Mouse (Mus musculus) heart, embryonic 16.5 days (tissue): Measurements from ENCODE around the gene Olfr55. TPM values are rescaled to one million over a fixed set of nuclear protein-coding genes. Genes with fewer than 3 reads are reported as not detected.
"Not testable (repeated sequence)": the region's sequence is repeated elsewhere in the genome, so short reads cannot be mapped to it uniquely, and the experiment has no call there.

ENCODE experiments used
- ATAC-seq: fragments of 200-750 bp; cut with Nextera tagmentation; replicated peaks from 2 replicates; pipeline ENCODE4 v1.8.0; 2017; ENCODE audit warnings: moderate number of reproducible peaks; ENCODE audit not compliant: insufficient read depth, low FRiP score; ENCODE audit errors: extremely low read depth
- H3K27ac ChIP-seq: fragments of 300-500 bp; sonication (generic); 2 replicates; pipeline ENCODE4 v1.5.1; 2014; ENCODE audit warnings: mild to moderate bottlenecking, low read length, control low read depth, moderate library complexity
- H3K27me3 ChIP-seq: fragments of 300-500 bp; sonication (generic); 2 replicates; pipeline ENCODE4 v1.6.1; 2014; ENCODE audit warnings: low read length, mixed read lengths; ENCODE audit not compliant: control insufficient read depth, insufficient read depth
- H3K36me3 ChIP-seq: fragments of 300-500 bp; sonication (generic); 2 replicates; pipeline ENCODE4 v1.6.1; 2014; ENCODE audit not compliant: control insufficient read depth, insufficient read depth
- H3K4me1 ChIP-seq: fragments of 300-500 bp; sonication (generic); 2 replicates; pipeline ENCODE4 v1.6.1; 2014; ENCODE audit warnings: low read length, mixed read lengths; ENCODE audit not compliant: control insufficient read depth, insufficient read depth
- H3K4me2 ChIP-seq: fragments of 300-500 bp; sonication (generic); 2 replicates; pipeline ENCODE4 v1.6.1; 2014; ENCODE audit warnings: low read depth, mild to moderate bottlenecking, control low read depth, low read length
- H3K4me3 ChIP-seq: fragments of 300-500 bp; sonication (generic); 2 replicates; pipeline ENCODE4 v1.5.1; 2014; ENCODE audit warnings: mild to moderate bottlenecking, control low read depth, low read length
- H3K9ac ChIP-seq: fragments of 300-500 bp; sonication (generic); 2 replicates; pipeline ENCODE4 v1.6.1; 2014; ENCODE audit warnings: low read length, control low read depth
- H3K9me3 ChIP-seq: fragments of 300-500 bp; sonication (generic); replicated peaks from 2 replicates; pipeline ENCODE4 v1.6.1; 2016; ENCODE audit warnings: low read length; ENCODE audit not compliant: control insufficient read depth
- WGBS: fragments of 180-500 bp; shearing (Covaris S2); extraction: QIAGEN DNeasy Blood & Tissue Kit; methylation state at CpG from one replicate; pipeline ENCODE4 v1.1.7; 2014; 5-methylcytosine and 5-hydroxymethylcytosine counted together
- polyA plus RNA-seq: library from polyadenylated mRNA; unstranded; fragments of >200 nt; fragmentation: Nextera tagmentation; extraction: Ambion mirVana; gene quantifications from 2 replicates; pipeline ENCODE4 v1.2.1, GENCODE M21; 2015

Gene Olfr55
- not detected in 2 replicates for polyA plus RNA-seq

DNA sequence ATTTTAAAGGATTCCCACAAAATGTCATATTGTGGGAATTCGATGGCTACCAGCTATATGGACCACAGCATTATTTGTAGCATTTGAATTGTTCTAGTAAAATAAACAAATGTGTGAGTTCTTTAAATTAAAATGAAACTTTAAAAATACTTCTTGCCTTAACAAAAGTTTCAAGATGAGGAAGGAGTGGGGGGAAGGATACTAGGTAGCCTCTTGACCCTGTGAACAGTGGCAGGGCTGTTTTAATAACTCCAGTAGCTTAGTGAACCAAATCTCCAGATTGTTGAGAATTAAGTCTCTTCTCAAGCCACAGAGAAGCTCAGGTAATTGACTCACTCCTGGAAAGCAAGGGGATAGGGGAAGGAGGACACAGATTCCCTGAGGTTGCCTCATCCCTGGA is at the start of gene Olfr55:
Gene Olfr55 (plus strand): TSS at position 301 of the 400 bp plus-strand sequence.
- H3K9ac ChIP-seq, ATAC-seq, H3K27ac ChIP-seq, H3K36me3 ChIP-seq, H3K9me3 ChIP-seq, H3K4me3 ChIP-seq, H3K4me2 ChIP-seq, H3K4me1 ChIP-seq, H3K27me3 ChIP-seq: not testable (repeated sequence)
- WGBS, result 66% methylated on average over 1 of the region's 1 CpGs

DNA sequence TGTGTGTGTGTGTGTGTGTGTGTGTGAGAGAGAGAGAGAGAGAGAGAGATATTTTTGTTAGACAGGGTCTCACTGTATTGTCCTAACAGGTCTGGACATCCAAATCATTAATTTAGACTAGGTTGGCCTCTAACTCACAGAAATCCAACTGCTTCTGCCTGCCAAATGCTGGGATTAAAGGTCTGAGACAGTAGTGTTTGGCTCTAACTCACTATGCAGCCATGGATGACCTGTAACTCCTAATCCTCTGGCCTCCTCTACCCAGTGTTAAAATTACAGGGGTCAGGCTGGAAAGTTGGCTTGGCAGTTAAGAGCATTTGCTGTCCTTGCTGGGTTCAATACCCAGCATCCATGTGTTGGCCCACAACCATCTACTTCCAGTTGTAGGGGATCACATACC is 43.7 kb upstream of the Olfr55 start:
- H3K36me3 ChIP-seq, result no peaks in the 10 kb centered on the region
- no peaks in the 10 kb centered on the region for H3K4me1 ChIP-seq
- no peaks in the 10 kb centered on the region for H3K27me3 ChIP-seq
- no peak overlapping the region for H3K4me3 ChIP-seq
- ATAC-seq, result no peak
- H3K9ac ChIP-seq, result no peak overlapping the region
- no peaks in the 10 kb centered on the region for H3K9me3 ChIP-seq
- no peak overlapping the region for H3K4me2 ChIP-seq
- H3K27ac ChIP-seq, result no peak overlapping the region

DNA sequence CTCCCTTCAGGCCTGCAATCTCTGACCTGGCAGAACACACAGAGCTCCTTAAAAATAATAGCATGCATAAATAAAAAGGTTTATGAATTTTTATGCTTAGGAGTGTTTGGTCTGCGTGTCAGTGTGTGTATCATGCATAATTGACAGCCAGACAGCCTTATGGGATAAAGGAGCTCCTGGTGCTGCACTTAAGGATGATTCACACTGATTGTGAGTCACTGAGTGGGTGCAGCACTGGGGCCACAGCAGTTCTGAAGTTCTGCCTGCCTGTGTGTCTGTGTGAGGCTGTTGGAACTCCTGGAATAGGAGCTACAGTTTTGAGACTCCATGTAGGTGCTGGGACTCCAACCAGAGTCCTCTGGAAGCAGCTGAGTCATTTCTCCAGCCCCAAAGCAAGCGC is 42.0 kb upstream of the Olfr55 start:
- 62% methylated on average over 2 of the region's 2 CpGs for WGBS
- Histone ChIP-seq H3K9me3 (no peaks in the 10 kb centered on the region), H3K27ac (no peak overlapping the region), H3K4me3 (no peak overlapping the region), H3K27me3 (no peaks in the 10 kb centered on the region), H3K9ac (no peak overlapping the region), H3K4me2 (no peak overlapping the region), H3K36me3 (no peaks in the 10 kb centered on the region), H3K4me1 (no peaks in the 10 kb centered on the region)
- no peak for ATAC-seq

DNA sequence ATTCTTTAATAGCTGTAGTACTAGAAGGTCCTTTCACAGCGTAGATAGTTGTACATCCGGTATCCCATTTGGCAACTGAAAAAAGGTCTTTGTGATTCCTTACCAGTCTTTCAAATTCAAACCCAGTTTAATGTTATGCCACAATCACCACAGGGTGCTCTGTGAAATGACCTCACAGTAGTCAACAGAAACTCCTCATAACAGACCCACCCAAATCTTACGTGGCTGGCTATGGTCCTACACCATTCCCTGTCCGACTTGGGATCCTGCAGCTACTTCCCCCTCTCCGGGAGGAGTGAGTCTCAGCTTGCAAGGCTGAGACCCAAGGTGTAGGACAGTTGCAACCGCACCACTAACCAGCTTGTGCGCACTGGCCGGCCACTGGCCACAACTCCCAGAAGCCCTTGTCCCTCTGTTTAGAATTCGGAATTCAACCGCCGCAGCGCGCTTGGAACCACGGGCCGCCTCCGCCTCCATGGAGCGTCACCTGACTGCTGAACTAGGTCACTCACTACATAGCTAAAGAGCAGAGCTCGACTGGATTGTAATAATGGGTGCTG is 28.9 kb upstream of the Olfr55 start, which contains the start of gene Morc2b:
Gene Morc2b (minus strand): TSS at position 423 of the 560 bp plus-strand sequence.
- no peaks in the 10 kb centered on the region for H3K4me1 ChIP-seq
- ATAC-seq, result no peak
- WGBS, result 65% methylated on average over 18 of the region's 18 CpGs

DNA sequence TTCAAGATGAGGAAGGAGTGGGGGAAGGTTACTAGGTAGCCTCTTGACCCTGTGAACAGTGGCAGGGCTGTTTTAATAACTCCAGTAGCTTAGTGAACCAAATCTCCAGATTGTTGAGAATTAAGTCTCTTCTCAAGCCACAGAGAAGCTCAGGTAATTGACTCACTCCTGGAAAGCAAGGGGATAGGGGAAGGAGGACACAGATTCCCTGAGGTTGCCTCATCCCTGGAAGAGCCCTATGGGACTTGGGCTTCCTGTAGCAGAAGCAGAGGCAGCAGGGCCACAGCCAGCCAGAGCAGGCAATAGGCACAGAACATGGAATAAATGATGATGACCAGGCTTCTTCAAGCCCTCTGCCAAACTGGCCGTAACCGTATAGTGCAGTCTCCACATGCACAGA is 22.8 kb downstream of the Olfr55 start, which contains the start of gene Olfr239:
Gene Olfr239 (plus strand): TSS at position 301 of the 400 bp plus-strand sequence.
- H3K27ac ChIP-seq, H3K4me1 ChIP-seq, H3K4me3 ChIP-seq, ATAC-seq, H3K27me3 ChIP-seq, H3K9ac ChIP-seq, H3K36me3 ChIP-seq, H3K9me3 ChIP-seq, H3K4me2 ChIP-seq: not testable (repeated sequence)
- WGBS, result no CpG with 5 or more reads among the region's 2 CpGs

More for the DNA sequence above, 28.9 kb upstream of the Olfr55 start, which contains the start of gene Morc2b:
- Histone ChIP-seq H3K4me3 (no peak within 1 kb of the TSS), H3K9me3 (no peaks in the 10 kb centered on the region), H3K9ac (no peak within 1 kb of the TSS), H3K27ac (no peak within 1 kb of the TSS), H3K36me3 (no peaks in the 10 kb centered on the region), H3K4me2 (no peak within 1 kb of the TSS), H3K27me3 (no peaks in the 10 kb centered on the region)

DNA sequence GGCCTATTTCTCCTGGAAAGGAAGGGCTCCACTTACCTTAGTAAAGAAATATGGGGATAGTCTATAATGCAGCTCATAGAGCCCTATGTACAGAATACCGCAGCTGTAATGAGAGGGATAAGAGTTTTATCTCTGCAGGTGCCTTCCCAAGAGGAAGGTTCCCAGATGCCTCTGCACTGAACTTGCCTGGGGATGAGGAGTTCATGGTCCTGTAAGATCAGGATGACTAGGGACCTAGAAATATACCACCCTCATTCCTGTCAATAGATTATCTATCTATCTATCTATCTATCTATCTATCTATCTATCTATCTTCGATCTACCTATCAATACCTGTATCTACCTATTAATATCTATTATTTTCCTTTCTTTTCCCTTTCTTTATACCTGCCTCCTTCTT is 53.3 kb downstream of the Olfr55 start, which contains the start of gene Olfr1564:
Gene Olfr1564 (minus strand): TSS at position 101 of the 400 bp plus-strand sequence.
- 65% methylated on average over 2 of the region's 2 CpGs for WGBS

More for the DNA sequence above, 53.3 kb downstream of the Olfr55 start, which contains the start of gene Olfr1564:
- Histone ChIP-seq H3K4me3 (no peak within 1 kb of the TSS), H3K9ac (no peak within 1 kb of the TSS), H3K27ac (no peak within 1 kb of the TSS), H3K9me3 (peaks cover 7% of the 10 kb centered on the region), H3K4me2 (no peak within 1 kb of the TSS), H3K36me3 (no peaks in the 10 kb centered on the region), H3K27me3 (no peaks in the 10 kb centered on the region), H3K4me1 (no peaks in the 10 kb centered on the region)
- ATAC-seq, result no peak

Other genes with a start within 250 kb of the Olfr55 start
- 9.5 and 11.3 TPM in 2 replicates for gene Cyp4f13, start 221.0 kb upstream of the Olfr55 start, polyA plus RNA-seq
- 6.6 and 6.7 TPM in 2 replicates for gene Zfp472, start 202.6 kb upstream of the Olfr55 start, polyA plus RNA-seq
- 7.9 and 8.2 TPM in 2 replicates for gene Zfp952, start 175.3 kb upstream of the Olfr55 start, polyA plus RNA-seq
- gene Zfp763, start 135.0 kb upstream of the Olfr55 start, polyA plus RNA-seq, result 5.8 and 6.8 TPM in 2 replicates
- not detected in 2 replicates for gene 4921501E09Rik, start 100.4 kb upstream of the Olfr55 start, polyA plus RNA-seq
- 4.4 and 5.6 TPM in 2 replicates for gene Zfp563, start 79.1 kb upstream of the Olfr55 start, polyA plus RNA-seq
- gene Morc2b, start 28.8 kb upstream of the Olfr55 start, polyA plus RNA-seq, result 0.08 and 0.12 TPM in 2 replicates
- 0.05 TPM in 1 of 2 replicates, not detected in the other for gene Olfr239, start 22.9 kb downstream of the Olfr55 start, polyA plus RNA-seq
- gene Olfr1564, start 53.2 kb downstream of the Olfr55 start, polyA plus RNA-seq, result 0.03 TPM in 1 of 2 replicates, not detected in the other
- gene Zfp955a, start 86.7 kb downstream of the Olfr55 start, polyA plus RNA-seq, result 16.0 and 17.4 TPM in 2 replicates
- gene Olfr63, start 96.2 kb downstream of the Olfr55 start, polyA plus RNA-seq, result 0.04 TPM in 1 of 2 replicates, not detected in the other
- 10.3 TPM in 2 replicates for gene Zfp955b, start 121.1 kb downstream of the Olfr55 start, polyA plus RNA-seq
- 6.3 and 6.5 TPM in 2 replicates for gene Zfp81, start 190.4 kb downstream of the Olfr55 start, polyA plus RNA-seq
- 6.7 and 7.9 TPM in 2 replicates for gene Zfp101, start 226.2 kb downstream of the Olfr55 start, polyA plus RNA-seq